Mouse (Mus musculus) liver, embryonic 13.5 days (tissue): ENCODE results near the gene Uxs1. TPM values are rescaled to one million over a fixed set of nuclear protein-coding genes. Genes with fewer than 3 reads are reported as not detected.
A peak's percentile ranks its signal among the peaks of the same experiment; 100 is the strongest.

ENCODE experiments used
- ATAC-seq: fragments of 200-750 bp; cut with Nextera tagmentation; 2 replicates; pipeline ENCODE4 v1.8.0; 2017; ENCODE audit warnings: low read depth, mild to moderate bottlenecking, moderate number of reproducible peaks, moderate library complexity
- DNase-seq: peaks from one replicate; pipeline ENCODE4 v3.0.0; 2022
- H3K27ac ChIP-seq: fragments of 300-500 bp; sonication (generic); 2 replicates; pipeline ENCODE4 v1.5.1; 2015; ENCODE audit warnings: moderate library complexity, mild to moderate bottlenecking, inconsistent platforms
- H3K27me3 ChIP-seq: fragments of 300-500 bp; sonication (generic); 2 replicates; pipeline ENCODE4 v1.6.1; 2015; ENCODE audit warnings: mild to moderate bottlenecking, inconsistent platforms
- H3K36me3 ChIP-seq: fragments of 300-500 bp; sonication (generic); 2 replicates; pipeline ENCODE4 v1.6.1; 2015; ENCODE audit warnings: mild to moderate bottlenecking, inconsistent platforms
- H3K4me1 ChIP-seq: fragments of 300-500 bp; sonication (generic); replicated peaks from 2 replicates; pipeline ENCODE4 v1.6.1; 2015; ENCODE audit warnings: inconsistent platforms
- H3K4me2 ChIP-seq: fragments of 300-500 bp; sonication (generic); 2 replicates; pipeline ENCODE4 v1.6.1; 2015; ENCODE audit warnings: inconsistent platforms, mild to moderate bottlenecking, moderate library complexity
- H3K4me3 ChIP-seq: fragments of 300-500 bp; sonication (generic); replicated peaks from 2 replicates; pipeline ENCODE4 v1.5.1; 2015; ENCODE audit warnings: mild to moderate bottlenecking, inconsistent platforms
- H3K9ac ChIP-seq: fragments of 300-500 bp; sonication (generic); 2 replicates; pipeline ENCODE4 v1.6.1; 2015; ENCODE audit warnings: mild to moderate bottlenecking, inconsistent platforms
- H3K9me3 ChIP-seq: fragments of 300-500 bp; sonication (generic); replicated peaks from 2 replicates; pipeline ENCODE4 v1.6.1; 2016; ENCODE audit warnings: inconsistent platforms
- whole genome bisulfite sequencing: fragments of 180-500 bp; shearing (Covaris S2); methylation state at CpG from one replicate; pipeline ENCODE4 v1.1.7; 2015; ENCODE audit not compliant: insufficient replicate concordance; 5-methylcytosine and 5-hydroxymethylcytosine counted together
- polyA plus RNA-seq: library from polyadenylated mRNA; unstranded; fragments of >200 nt; fragmentation: Nextera tagmentation; extraction: Ambion mirVana; gene quantifications from 2 replicates; pipeline ENCODE4 v1.2.1, GENCODE M21; 2015

The Uxs1 gene
- 9.4 and 12.4 TPM in 2 replicates for polyA plus RNA-seq

DNA sequence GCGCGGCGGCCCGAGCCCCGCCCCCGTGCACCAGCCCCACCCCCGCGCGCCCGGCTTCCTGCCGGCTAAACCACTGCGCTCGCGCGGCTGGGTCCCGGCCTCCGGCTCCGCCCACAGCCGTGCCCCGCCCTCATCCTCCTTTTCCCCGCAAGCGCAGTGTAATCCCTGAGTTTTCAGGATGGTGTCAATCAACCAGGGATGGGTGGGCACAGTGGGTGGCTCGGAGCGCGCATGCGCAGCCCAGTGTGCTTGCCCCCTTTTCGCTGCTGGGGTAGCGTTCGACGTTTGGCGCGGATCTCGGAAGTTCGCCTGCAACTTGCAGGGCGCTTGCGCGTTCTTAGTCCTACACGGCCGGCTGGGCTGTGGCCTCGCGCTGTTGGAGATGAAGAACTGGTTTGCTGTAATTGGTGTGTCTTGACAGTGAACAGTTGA lies at the start of gene Uxs1:
Gene Uxs1, minus strand, starts transcription at position 38 of the 432 bp plus-strand sequence.
- peak within 1 kb of the TSS; percentile 85 for H3K27ac ChIP-seq
- peak within 1 kb of the TSS; percentile 94 for H3K9ac ChIP-seq
- DNase-seq = peak; percentile 99
- H3K36me3 ChIP-seq = peaks cover 7% of the 10 kb centered on the region; the same call in 1 of the 2 replicates
- H3K4me2 ChIP-seq = peak within 1 kb of the TSS; percentile 96
- H3K4me1 ChIP-seq = peaks cover 39% of the 10 kb centered on the region
- no peaks in the 10 kb centered on the region for H3K9me3 ChIP-seq
- no peaks in the 10 kb centered on the region for H3K27me3 ChIP-seq
- under 1% methylated on average over 41 of the region's 41 CpGs for WGBS
- H3K4me3 ChIP-seq = peak within 1 kb of the TSS; percentile 98
- peak; percentile 94 for ATAC-seq

DNA sequence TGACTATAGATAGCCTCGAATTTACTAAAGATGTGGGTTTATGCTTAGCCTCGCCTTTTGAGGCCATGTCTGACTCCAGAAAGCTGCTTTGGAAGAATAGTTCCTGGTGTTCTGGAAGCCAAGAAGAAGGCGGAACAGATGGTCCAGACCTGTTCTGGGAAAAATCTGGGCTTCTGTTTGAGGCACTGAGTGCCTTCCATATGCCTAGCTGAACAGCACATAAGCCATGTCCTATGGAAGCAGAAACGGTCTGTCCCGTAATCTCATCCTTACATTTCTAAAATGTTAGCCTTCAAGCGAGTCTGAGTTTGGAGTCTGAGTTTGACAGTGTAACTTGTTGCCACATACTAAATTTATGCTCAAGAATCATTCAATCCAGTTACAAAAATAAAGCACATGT lies 49.6 kb upstream of the Uxs1 start:
- H3K4me1 ChIP-seq = no peaks in the 10 kb centered on the region
- H3K4me2 ChIP-seq = no peak overlapping the region
- H3K4me3 ChIP-seq = no peak overlapping the region
- 59% methylated on average over 6 of the region's 6 CpGs for WGBS
- no peak overlapping the region for H3K27ac ChIP-seq
- ATAC-seq = no peak
- H3K9ac ChIP-seq = no peak overlapping the region
- no peaks in the 10 kb centered on the region for H3K9me3 ChIP-seq
- DNase-seq = no peak
- H3K36me3 ChIP-seq = no peaks in the 10 kb centered on the region
- no peaks in the 10 kb centered on the region for H3K27me3 ChIP-seq

DNA sequence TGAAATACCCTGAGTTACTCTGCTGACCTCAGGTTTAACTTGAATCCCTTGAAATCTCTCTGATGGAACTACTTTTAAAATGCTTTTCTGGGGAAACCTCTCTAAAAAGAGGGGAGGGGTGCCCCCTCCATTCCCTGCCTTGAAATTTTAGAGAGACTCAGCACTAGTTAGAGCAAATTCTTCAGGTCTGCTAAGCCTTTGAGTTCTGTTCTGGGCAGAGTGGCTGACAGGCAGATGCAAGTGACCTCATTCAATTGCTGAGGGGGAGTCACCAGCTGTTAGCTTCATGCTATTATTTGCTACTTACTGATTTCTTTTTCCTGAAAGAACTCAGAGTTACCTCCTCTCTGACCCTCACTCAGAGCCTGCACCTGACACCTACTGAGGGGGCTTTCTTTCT lies 43.5 kb upstream of the Uxs1 start:
- H3K9me3 ChIP-seq = no peaks in the 10 kb centered on the region
- DNase-seq = no peak
- no peak for ATAC-seq
- no peaks in the 10 kb centered on the region for H3K36me3 ChIP-seq
- H3K9ac ChIP-seq = no peak overlapping the region
- no peaks in the 10 kb centered on the region for H3K27me3 ChIP-seq
- no peak overlapping the region for H3K27ac ChIP-seq
- H3K4me1 ChIP-seq = no peaks in the 10 kb centered on the region
- H3K4me3 ChIP-seq = no peak overlapping the region
- H3K4me2 ChIP-seq = no peak overlapping the region

DNA sequence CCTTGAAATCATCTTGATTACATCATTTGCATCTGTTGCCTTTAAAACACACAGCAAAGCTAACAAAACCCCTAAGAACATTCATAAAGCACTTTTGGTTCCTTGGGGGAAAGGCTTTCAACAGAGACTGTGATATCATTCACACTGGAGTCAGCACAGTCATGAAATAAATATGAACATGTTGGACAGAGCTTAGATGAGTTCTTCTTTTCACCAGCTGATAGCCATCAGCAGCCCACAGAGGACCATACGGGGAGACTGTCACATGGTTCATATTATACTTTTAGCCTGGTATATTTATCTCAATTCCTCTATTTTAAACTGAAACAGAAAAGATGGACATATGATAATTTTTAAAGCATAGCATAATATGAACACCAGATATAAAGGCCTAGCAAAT lies 40.9 kb upstream of the Uxs1 start:
- Histone ChIP-seq H3K4me3 (no peak overlapping the region), H3K4me1 (no peaks in the 10 kb centered on the region), H3K27me3 (no peaks in the 10 kb centered on the region), H3K9me3 (no peaks in the 10 kb centered on the region), H3K9ac (no peak overlapping the region), H3K36me3 (no peaks in the 10 kb centered on the region), H3K4me2 (no peak overlapping the region), H3K27ac (no peak overlapping the region)
- ATAC-seq = no peak
- whole genome bisulfite sequencing = 45% methylated on average over 1 of the region's 1 CpGs
- DNase-seq = no peak

GRCm38 (mm10) chr1:43864758-43865157 lies 37.2 kb upstream of the Uxs1 start:
- DNase-seq = no peak
- Histone ChIP-seq H3K9me3 (no peaks in the 10 kb centered on the region), H3K4me1 (no peaks in the 10 kb centered on the region), H3K27ac (no peak overlapping the region), H3K36me3 (no peaks in the 10 kb centered on the region), H3K9ac (no peak overlapping the region), H3K4me2 (no peak overlapping the region), H3K27me3 (no peaks in the 10 kb centered on the region), H3K4me3 (no peak overlapping the region)
- no peak for ATAC-seq

- ATAC-seq (no peak), DNase-seq (no peak)
- Histone ChIP-seq H3K36me3 (no peaks in the 10 kb centered on the region), H3K4me2 (no peak overlapping the region), H3K4me3 (no peak overlapping the region), H3K27ac (no peak overlapping the region), H3K4me1 (no peaks in the 10 kb centered on the region), H3K9me3 (no peaks in the 10 kb centered on the region), H3K27me3 (no peaks in the 10 kb centered on the region), H3K9ac (no peak overlapping the region)
- 80% methylated on average over 4 of the region's 4 CpGs for WGBS
Measured at GRCm38 (mm10) chr1:43862614-43863013, 35.0 kb upstream of the Uxs1 start.

DNA sequence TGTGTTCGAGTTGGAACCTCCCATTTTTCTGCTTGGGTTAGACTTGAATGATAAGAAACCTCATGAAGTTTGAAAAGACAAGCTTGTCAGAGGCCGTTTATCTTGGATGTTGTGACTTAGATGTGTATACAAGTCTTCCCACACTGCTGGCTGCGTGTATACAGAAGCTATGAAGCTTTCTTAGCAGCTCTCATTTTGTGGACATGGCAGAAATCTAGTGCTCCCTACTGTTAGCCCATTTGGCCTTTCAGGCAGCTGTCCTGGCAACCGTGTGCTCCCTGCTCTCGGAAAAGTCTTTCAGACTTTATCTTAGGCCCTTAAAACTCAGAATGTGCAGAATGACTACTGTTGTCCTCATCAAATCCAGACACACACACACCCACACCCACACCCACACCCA lies 31.4 kb upstream of the Uxs1 start:
- ATAC-seq = no peak
- H3K27ac ChIP-seq = no peak overlapping the region
- H3K9me3 ChIP-seq = no peaks in the 10 kb centered on the region
- H3K27me3 ChIP-seq = no peaks in the 10 kb centered on the region
- H3K36me3 ChIP-seq = no peaks in the 10 kb centered on the region
- H3K9ac ChIP-seq = no peak overlapping the region
- no peak overlapping the region for H3K4me3 ChIP-seq
- DNase-seq = no peak
- 44% methylated on average over 5 of the region's 5 CpGs for WGBS
- H3K4me2 ChIP-seq = no peak overlapping the region
- no peaks in the 10 kb centered on the region for H3K4me1 ChIP-seq

DNA sequence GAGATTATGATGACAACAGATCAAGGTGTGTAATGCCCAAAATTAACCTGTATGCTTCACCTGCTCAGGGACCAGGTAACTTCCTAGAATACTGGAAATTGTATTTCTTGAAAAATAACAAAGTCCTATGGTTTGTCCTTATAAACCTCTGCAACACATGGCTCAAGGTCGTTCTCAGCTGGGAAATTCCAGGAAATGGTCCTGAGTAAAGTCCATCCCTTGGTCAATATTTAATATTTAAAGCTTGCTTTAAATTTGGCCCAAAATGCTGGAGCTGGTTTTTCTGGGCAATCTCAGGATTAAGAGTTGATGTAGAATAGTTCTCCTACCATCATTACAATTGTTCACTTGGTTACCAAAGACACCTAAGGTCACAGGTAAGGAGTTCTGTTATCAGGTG lies 30.1 kb upstream of the Uxs1 start:
- 54% methylated on average over 1 of the region's 1 CpGs for WGBS
- Histone ChIP-seq H3K27me3 (no peaks in the 10 kb centered on the region), H3K9ac (no peak overlapping the region), H3K36me3 (no peaks in the 10 kb centered on the region), H3K4me1 (no peaks in the 10 kb centered on the region), H3K9me3 (no peaks in the 10 kb centered on the region), H3K27ac (no peak overlapping the region), H3K4me3 (no peak overlapping the region), H3K4me2 (no peak overlapping the region)
- DNase-seq = no peak
- ATAC-seq = no peak

- ATAC-seq = no peak
- Histone ChIP-seq H3K4me2 (no peak overlapping the region), H3K27me3 (no peaks in the 10 kb centered on the region), H3K27ac (no peak overlapping the region), H3K9ac (no peak overlapping the region), H3K36me3 (no peaks in the 10 kb centered on the region), H3K9me3 (no peaks in the 10 kb centered on the region), H3K4me3 (no peak overlapping the region), H3K4me1 (no peaks in the 10 kb centered on the region)
- 57% methylated on average over 1 of the region's 1 CpGs for WGBS
- no peak for DNase-seq
Measured at GRCm38 (mm10) chr1:43855591-43855990, 28.0 kb upstream of the Uxs1 start.

DNA sequence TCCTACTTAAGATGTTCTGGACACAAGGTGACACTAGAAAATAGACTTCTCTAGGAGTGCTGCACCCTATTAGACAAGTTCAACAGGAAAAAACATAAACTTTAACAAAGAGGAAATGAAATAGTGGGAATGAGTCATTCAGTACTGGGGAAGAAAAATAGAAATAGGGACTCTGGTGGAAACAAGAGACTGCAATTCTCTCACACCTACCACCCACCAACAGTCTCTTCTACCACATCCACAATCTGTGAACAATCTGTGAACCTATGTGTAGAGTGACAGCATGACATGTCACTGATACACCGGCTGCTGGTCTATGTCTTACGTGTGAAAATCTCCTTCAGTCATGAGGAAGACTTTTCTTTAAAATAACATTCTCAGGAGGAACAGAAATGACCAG lies 15.8 kb upstream of the Uxs1 start:
- Histone ChIP-seq H3K4me1 (no peaks in the 10 kb centered on the region), H3K9me3 (no peaks in the 10 kb centered on the region), H3K4me2 (no peak overlapping the region), H3K27me3 (no peaks in the 10 kb centered on the region), H3K27ac (no peak overlapping the region), H3K4me3 (no peak overlapping the region), H3K9ac (no peak overlapping the region), H3K36me3 (no peaks in the 10 kb centered on the region)
- no peak for ATAC-seq
- DNase-seq = no peak
- WGBS = 72% methylated on average over 2 of the region's 2 CpGs

GRCm38 (mm10) chr1:43837236-43837635 lies 9.6 kb upstream of the Uxs1 start:
- no peak overlapping the region for H3K4me2 ChIP-seq
- H3K4me3 ChIP-seq = no peak overlapping the region
- WGBS = 74% methylated on average over 1 of the region's 1 CpGs
- no peak for DNase-seq
- H3K4me1 ChIP-seq = no peaks in the 10 kb centered on the region
- no peaks in the 10 kb centered on the region for H3K27me3 ChIP-seq
- no peak overlapping the region for H3K27ac ChIP-seq
- ATAC-seq = no peak
- no peaks in the 10 kb centered on the region for H3K9me3 ChIP-seq
- no peak overlapping the region for H3K9ac ChIP-seq
- no peaks in the 10 kb centered on the region for H3K36me3 ChIP-seq

DNA sequence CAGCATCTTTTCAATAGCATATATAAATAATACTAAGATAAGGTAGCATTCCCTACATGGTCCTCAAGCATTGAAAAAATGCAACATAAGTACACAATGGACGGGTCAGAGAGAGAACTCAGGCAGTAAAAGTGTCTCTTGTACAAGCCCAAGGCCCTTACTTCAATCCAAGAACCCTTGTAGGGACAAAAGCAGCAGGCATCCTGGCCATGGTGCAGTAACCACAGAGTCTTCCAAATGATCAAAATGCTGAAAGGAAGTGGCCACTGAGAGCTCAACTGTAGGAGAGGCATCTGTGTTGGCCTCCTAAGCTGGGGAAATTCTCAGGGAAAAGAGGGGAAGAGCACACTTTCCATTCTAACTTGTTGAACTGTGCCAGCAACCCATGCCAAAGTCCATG lies 2.5 kb upstream of the Uxs1 start:
- Histone ChIP-seq H3K4me1 (peaks cover 26% of the 10 kb centered on the region), H3K9me3 (no peaks in the 10 kb centered on the region), H3K27me3 (no peaks in the 10 kb centered on the region), H3K4me3 (no peak overlapping the region), H3K4me2 (no peak overlapping the region), H3K36me3 (peaks cover 3% of the 10 kb centered on the region; the same call in 1 of the 2 replicates), H3K9ac (no peak overlapping the region), H3K27ac (no peak overlapping the region)
- DNase-seq (no peak), ATAC-seq (no peak)
- 58% methylated on average over 1 of the region's 1 CpGs for WGBS
